Mouse (Mus musculus) heart, adult 2 months (tissue): ENCODE results near the gene Rbm15.

Experiments
- CTCF ChIP-seq: fragments of 200-600 bp; IDR thresholded peaks from 2 replicates; pipeline ENCODE4 v1.8.1; 2022; ENCODE audit warnings: antibody characterized with exemption, mild to moderate bottlenecking, moderate library complexity
- EP300 ChIP-seq: fragments of 200-500 bp; IDR thresholded peaks from 2 replicates; pipeline ENCODE4 v1.6.1; 2011; ENCODE audit warnings: low read depth, low read length, control low read depth; ENCODE audit not compliant: insufficient read depth
- POLR2A ChIP-seq: fragments of 200-500 bp; IDR thresholded peaks from 2 replicates; pipeline ENCODE4 v1.6.1; 2011; ENCODE audit warnings: mild to moderate bottlenecking, low read depth, low read length, control low read depth; ENCODE audit not compliant: insufficient read depth

GRCm38 (mm10) chr3:107367938-107368599 lies 34.6 kb upstream of the Rbm15 start:
- TF ChIP-seq CTCF (no peak), POLR2A (no peak), EP300 (no peak)
